Mouse (Mus musculus): ENCODE results near the gene Ap2a2.
"Not testable (repeated sequence)": the region's sequence is repeated elsewhere in the genome, so short reads cannot be mapped to it uniquely, and the experiment has no call there.

The Ap2a2 gene

GRCm38 (mm10) chr7:141666190-141666589 is 104.2 kb downstream of the Ap2a2 start:
- peak; percentile 61 for DNase-seq (ENCODE audit: low spot score)

- DNase-seq (ENCODE audit: low spot score): not testable (repeated sequence)
These were observed 107.1 kb downstream of the Ap2a2 start for GRCm38 (mm10) chr7:141669097-141669496.

DNA sequence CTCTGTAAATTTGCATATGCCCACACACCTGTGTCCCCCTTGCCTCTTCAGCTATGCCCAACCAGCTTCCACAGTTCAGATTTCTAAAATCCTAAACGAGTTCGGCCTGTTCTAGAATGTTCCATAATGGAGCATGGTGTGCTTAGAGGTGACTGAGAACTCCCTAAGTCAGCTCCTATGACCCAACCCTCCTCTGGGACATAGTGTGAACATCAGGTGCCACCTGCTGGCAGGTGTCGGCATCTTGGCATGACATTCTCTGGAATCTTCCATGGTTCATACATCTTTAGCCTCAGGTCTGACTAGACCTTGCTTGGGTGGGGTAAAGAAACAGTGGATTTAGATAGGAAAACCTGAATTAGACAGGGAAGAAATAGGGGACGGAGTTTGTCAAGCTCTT is 109.0 kb downstream of the Ap2a2 start:
- no peak for DNase-seq (ENCODE audit: low spot score)

GRCm38 (mm10) chr7:141671626-141672291 is 109.8 kb downstream of the Ap2a2 start:
- DNase-seq (ENCODE audit: low spot score): no peak

DNA sequence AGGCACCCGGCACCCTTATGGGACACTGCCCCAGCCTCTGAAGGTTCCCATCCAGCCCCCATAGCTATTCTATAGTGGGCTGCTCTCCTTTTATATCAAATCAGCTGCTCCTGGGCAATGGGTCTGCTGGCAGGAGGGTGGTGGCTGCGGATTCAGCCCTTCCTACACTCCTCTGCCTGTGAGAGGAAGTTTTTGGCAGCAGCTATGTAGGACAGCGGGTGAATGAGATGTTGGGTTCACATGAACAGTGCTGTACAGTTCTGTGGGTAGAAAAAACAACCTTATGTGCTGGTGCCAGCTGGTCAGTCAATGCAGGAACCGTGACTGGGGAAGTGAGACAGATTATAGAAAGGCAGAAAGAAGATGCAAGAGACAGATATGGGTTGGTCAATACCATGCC is 116.9 kb downstream of the Ap2a2 start:
- no peak for DNase-seq (ENCODE audit: low spot score)
